Mouse (Mus musculus): Measurements from ENCODE around the gene Kcnk18.

DNA sequence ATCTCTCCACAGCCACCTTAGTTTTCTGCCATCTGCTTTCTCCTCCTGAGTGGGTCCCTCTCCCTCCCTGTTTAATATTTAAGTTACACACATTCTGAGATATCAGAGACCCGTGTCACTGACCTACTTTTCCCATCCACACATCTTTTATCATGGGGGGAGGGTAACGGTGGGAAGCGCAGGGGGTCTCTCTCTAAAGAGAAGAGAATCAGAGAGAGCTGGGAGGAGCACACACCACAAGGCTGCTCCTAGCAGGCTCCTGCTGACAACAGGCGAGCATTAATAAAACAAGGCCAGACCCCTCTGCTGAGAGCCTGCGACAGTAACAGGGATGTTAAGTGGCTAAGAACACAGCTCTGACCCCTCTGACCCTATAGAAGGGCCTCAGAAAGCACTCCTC is 40.6 kb downstream of the Kcnk18 start:
- TF ChIP-seq CTCF (IDR thresholded peaks at IDR 0.05; ENCODE audit: extremely low read depth, insufficient read depth, insufficient read length, insufficient replicate concordance) = no peak
- no peak for TF ChIP-seq POLR2A (IDR thresholded peaks at IDR 0.05; ENCODE audit: low read depth, low read length)

Data from spleen, adult 2 months (tissue).